Mouse (Mus musculus) B cell, adult (primary cell): ENCODE data around the gene Olfr106-ps. TPM values are rescaled to one million over a fixed set of nuclear protein-coding genes. Genes with fewer than 3 reads are reported as not detected.

ENCODE experiments used
- total RNA-seq: library from RNA; stranded (reverse); gene quantifications from 4 replicates; pipeline ENCODE4 v1.2.4, GENCODE M21; 2023; ENCODE audit not compliant: inconsistent age

The Olfr106-ps gene
- total RNA-seq: not detected in 4 replicates

DNA sequence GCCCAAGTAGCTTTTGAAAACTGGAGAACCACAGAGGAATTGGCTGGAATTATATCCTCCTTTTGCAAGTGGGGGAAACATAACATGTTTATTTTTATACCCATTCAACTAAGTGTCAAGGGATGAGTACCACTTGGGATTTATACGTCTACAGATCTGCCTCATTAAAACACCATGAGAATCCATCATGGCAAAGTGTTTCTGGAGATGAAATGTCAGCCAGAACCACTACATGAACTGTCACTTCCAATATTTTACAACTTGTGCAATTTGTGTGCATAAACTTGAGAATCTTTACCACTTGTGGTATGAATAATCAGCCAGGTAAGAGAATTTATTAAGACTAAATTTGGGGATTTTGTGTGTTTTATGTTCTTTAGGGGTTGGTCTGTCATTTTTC, at the start of gene Olfr106-ps:
TSS of gene Olfr106-ps (plus strand) at position 301 of the 400 bp plus-strand sequence.

GRCm38 (mm10) chr17:37359282-37359681, 30.9 kb upstream of the Olfr106-ps start, which contains the start of gene Olfr104-ps:
Gene Olfr104-ps, plus strand, starts transcription at chr17:37359582.

GRCm38 (mm10) chr17:37378733-37379132, 11.5 kb upstream of the Olfr106-ps start, which contains the start of gene Olfr105-ps:
Gene Olfr105-ps, plus strand, starts transcription at chr17:37379033.

GRCm38 (mm10) chr17:37398926-37399325, 8.7 kb downstream of the Olfr106-ps start, which contains the start of gene Olfr107:
Gene Olfr107, plus strand, starts transcription at chr17:37399226.

DNA sequence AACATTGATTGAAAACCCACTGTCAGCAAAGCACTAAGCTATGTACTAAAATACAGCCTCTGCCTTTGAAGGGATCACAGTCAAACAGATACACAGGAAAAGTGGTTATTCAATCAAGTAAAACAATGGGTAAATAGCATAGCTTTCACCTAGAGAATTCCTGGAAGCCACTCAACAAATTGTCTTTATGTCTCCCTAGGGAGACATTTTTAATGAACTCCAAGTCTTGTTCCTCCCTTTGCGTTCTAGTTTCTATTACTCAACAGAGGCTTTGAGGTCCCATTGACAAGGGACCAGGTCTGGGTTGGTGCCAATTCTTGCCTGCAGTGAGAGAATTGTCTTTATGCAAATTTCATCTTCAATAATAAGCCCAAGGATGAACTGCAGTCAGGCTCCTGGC, 55.0 kb downstream of the Olfr106-ps start, which contains the start of gene Olfr108:
TSS of gene Olfr108 (plus strand) at position 301 of the 400 bp plus-strand sequence.

Other genes starting within 250 kb of the Olfr106-ps start
- gene Olfr93, start 228.9 kb upstream of the Olfr106-ps start, total RNA-seq: not detected in 4 replicates
- 0.78 TPM in 1 of 4 replicates, not detected in the others for gene Ubd, start 196.5 kb upstream of the Olfr106-ps start, total RNA-seq
- gene Olfr94, start 189.4 kb upstream of the Olfr106-ps start, total RNA-seq: not detected in 4 replicates
- gene Olfr95, start 177.3 kb upstream of the Olfr106-ps start, total RNA-seq: not detected in 4 replicates
- gene Olfr96, start 170.2 kb upstream of the Olfr106-ps start, total RNA-seq: not detected in 4 replicates
- gene Olfr97, start 153.1 kb upstream of the Olfr106-ps start, total RNA-seq: not detected in 4 replicates
- not detected in 4 replicates for gene Olfr98, start 126.6 kb upstream of the Olfr106-ps start, total RNA-seq
- 46.7 to 58.3 TPM (median 54.7 TPM) in 4 replicates for gene H2-M3, start 120.2 kb upstream of the Olfr106-ps start, total RNA-seq
- not detected in 4 replicates for gene Olfr99, start 106.9 kb upstream of the Olfr106-ps start, total RNA-seq
- not detected in 4 replicates for gene Olfr101, start 86.1 kb upstream of the Olfr106-ps start, total RNA-seq
- 0.36 TPM in 1 of 4 replicates, not detected in the others for gene Olfr102, start 73.3 kb upstream of the Olfr106-ps start, total RNA-seq
- not detected in 4 replicates for gene Olfr103, start 50.7 kb upstream of the Olfr106-ps start, total RNA-seq
- gene Olfr104-ps, start 30.8 kb upstream of the Olfr106-ps start, total RNA-seq: not detected in 4 replicates
- not detected in 4 replicates for gene Olfr105-ps, start 11.4 kb upstream of the Olfr106-ps start, total RNA-seq
- gene Olfr107, start 8.8 kb downstream of the Olfr106-ps start, total RNA-seq: not detected in 4 replicates
- not detected in 4 replicates for gene Olfr108, start 55.1 kb downstream of the Olfr106-ps start, total RNA-seq
- gene Olfr109, start 68.5 kb downstream of the Olfr106-ps start, total RNA-seq: not detected in 4 replicates
- not detected in 4 replicates for gene H2-M2, start 93.2 kb downstream of the Olfr106-ps start, total RNA-seq
- gene Olfr110, start 102.1 kb downstream of the Olfr106-ps start, total RNA-seq: not detected in 4 replicates
- not detected in 4 replicates for gene Olfr111, start 117.6 kb downstream of the Olfr106-ps start, total RNA-seq
- gene Olfr112, start 179.1 kb downstream of the Olfr106-ps start, total RNA-seq: not detected in 4 replicates
- gene Olfr113, start 187.3 kb downstream of the Olfr106-ps start, total RNA-seq: not detected in 4 replicates
- not detected in 4 replicates for gene Olfr114, start 202.3 kb downstream of the Olfr106-ps start, total RNA-seq
- gene Olfr115, start 236.7 kb downstream of the Olfr106-ps start, total RNA-seq: not detected in 4 replicates
- gene Olfr116, start 236.8 kb downstream of the Olfr106-ps start, total RNA-seq: not detected in 4 replicates